Mouse (Mus musculus) myocyte (in vitro differentiated cells): Measurements from ENCODE around the gene Omd. TPM values are rescaled to one million over a fixed set of nuclear protein-coding genes. Genes with fewer than 3 reads are reported as not detected.
A peak's percentile ranks its signal among the peaks of the same experiment; 100 is the strongest.

ENCODE experiments used
- H3K27me3 ChIP-seq: one replicate; pipeline ENCODE4 v1.6.1; 2011; ENCODE audit not compliant: control insufficient read depth, insufficient read depth, insufficient read length
- H3K36me3 ChIP-seq: one replicate; pipeline ENCODE4 v1.6.1; 2011; ENCODE audit not compliant: control insufficient read depth, insufficient read depth
- H3K4me2 ChIP-seq: one replicate; pipeline ENCODE4 v1.6.1; 2011; ENCODE audit warnings: low read depth, control low read depth
- H3K4me3 ChIP-seq: one replicate; pipeline ENCODE4 v1.5.1; 2011; ENCODE audit warnings: mild to moderate bottlenecking, control low read depth, moderate library complexity
- H3K79me2 ChIP-seq: one replicate; pipeline ENCODE4 v1.6.1; 2011; ENCODE audit not compliant: control insufficient read depth, insufficient read depth
- H3ac ChIP-seq: one replicate; pipeline ENCODE4 v1.6.1; 2011; ENCODE audit not compliant: control insufficient read depth, insufficient read length
- CEBPB ChIP-seq: IDR thresholded peaks from 2 replicates; pipeline ENCODE4 v1.6.1; 2011; ENCODE audit warnings: mild to moderate bottlenecking, moderate library complexity; ENCODE audit not compliant: poor library complexity, insufficient read depth, severe bottlenecking
- E2F4 ChIP-seq: IDR thresholded peaks from one replicate; pipeline ENCODE4 v1.6.1; 2011; ENCODE audit warnings: mild to moderate bottlenecking, control low read depth, moderate library complexity; ENCODE audit not compliant: insufficient read depth
- MAX ChIP-seq: IDR thresholded peaks from one replicate; pipeline ENCODE4 v1.6.1; 2011; ENCODE audit warnings: low read depth, mild to moderate bottlenecking, control low read depth
- MYOD1 ChIP-seq, 3 experiments: IDR thresholded peaks; one replicate each; pipeline ENCODE4 v1.6.1; 2011; ENCODE audit warnings: control low read depth in 2 of 3, low read depth in 2 of 3, mild to moderate bottlenecking in 2 of 3, moderate library complexity in 1 of 3; ENCODE audit not compliant: insufficient read length in 2 of 3, control insufficient read depth in 1 of 3
- MYOG ChIP-seq, 3 experiments: IDR thresholded peaks; one replicate each; pipeline ENCODE4 v1.6.1; 2011; ENCODE audit warnings: control low read depth in 2 of 3, low read depth in 2 of 3, mild to moderate bottlenecking in 2 of 3; ENCODE audit not compliant: insufficient read length in 2 of 3, control insufficient read depth in 1 of 3, insufficient read depth in 1 of 3
- POLR2A ChIP-seq: IDR thresholded peaks from one replicate; pipeline ENCODE4 v1.6.1; 2011; ENCODE audit warnings: low read depth, mild to moderate bottlenecking, control low read depth, moderate library complexity; ENCODE audit not compliant: insufficient read length
- POLR2AphosphoS2 ChIP-seq: IDR thresholded peaks from one replicate; pipeline ENCODE4 v1.6.1; 2011; ENCODE audit warnings: low read depth, control low read depth; ENCODE audit not compliant: insufficient read length
- REST ChIP-seq: IDR thresholded peaks from one replicate; pipeline ENCODE4 v1.6.1; 2011; ENCODE audit warnings: mild to moderate bottlenecking, control low read depth, moderate library complexity; ENCODE audit not compliant: insufficient read depth, insufficient read length
- SRF ChIP-seq: IDR thresholded peaks from one replicate; pipeline ENCODE4 v1.6.1; 2011; ENCODE audit warnings: low read depth; ENCODE audit not compliant: control insufficient read depth, insufficient read length
- TCF12 ChIP-seq: IDR thresholded peaks from one replicate; pipeline ENCODE4 v1.6.1; 2011; ENCODE audit warnings: mild to moderate bottlenecking, control low read depth; ENCODE audit not compliant: poor library complexity, insufficient read depth, severe bottlenecking
- TCF3 ChIP-seq: IDR thresholded peaks from one replicate; pipeline ENCODE4 v1.6.1; 2011; ENCODE audit warnings: low read depth, control low read depth; ENCODE audit not compliant: insufficient read length
- USF1 ChIP-seq: IDR thresholded peaks from one replicate; pipeline ENCODE4 v1.6.1; 2011; ENCODE audit warnings: low read depth, mild to moderate bottlenecking, control low read depth, moderate library complexity
- polyA plus RNA-seq: library from polyadenylated mRNA; unstranded; fragments of >200 nt; fragmentation: generic; extraction: Trizol; gene quantifications from one replicate; pipeline ENCODE4 v1.2.1, GENCODE M21; 2012; ENCODE audit warnings: missing spikeins

The Omd gene
- polyA plus RNA-seq, 1 experiment = 0.14 TPM

DNA sequence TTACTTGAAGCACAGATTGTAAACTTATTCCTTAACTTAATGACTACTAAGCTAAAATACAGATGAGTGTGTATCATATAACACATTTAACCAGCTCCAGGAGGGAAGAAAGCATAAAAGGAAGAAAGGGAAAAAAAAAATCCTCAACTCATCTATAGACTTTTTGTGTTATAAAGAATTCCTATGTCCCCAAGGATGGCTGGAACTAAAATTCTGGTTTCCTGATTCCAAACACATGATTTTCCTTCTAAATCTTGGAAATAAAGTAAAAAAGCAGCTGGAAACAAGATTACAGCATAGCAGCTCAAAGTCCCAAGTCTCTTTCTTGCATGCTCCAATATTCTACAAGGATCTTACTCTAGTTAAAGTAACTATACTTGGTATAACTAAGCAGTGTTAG lies 21.3 kb downstream of the Omd start:
- Histone ChIP-seq H3K36me3 (no peaks in the 10 kb centered on the region), H3K27me3 (no peaks in the 10 kb centered on the region), H3K4me3 (no peak overlapping the region), H3K4me2 (no peak overlapping the region), H3K79me2 (peaks cover 9% of the 10 kb centered on the region), H3ac (no peak overlapping the region)
- TF ChIP-seq POLR2AphosphoS2 (no peak), TCF3 (no peak), MYOG (IDR thresholded peaks at IDR 0.05; ENCODE audit: control insufficient read depth in 1 of 3, insufficient read depth in 1 of 3, insufficient read length in 2 of 3, low read depth in 2 of 3) (no peak), POLR2A (no peak)

DNA sequence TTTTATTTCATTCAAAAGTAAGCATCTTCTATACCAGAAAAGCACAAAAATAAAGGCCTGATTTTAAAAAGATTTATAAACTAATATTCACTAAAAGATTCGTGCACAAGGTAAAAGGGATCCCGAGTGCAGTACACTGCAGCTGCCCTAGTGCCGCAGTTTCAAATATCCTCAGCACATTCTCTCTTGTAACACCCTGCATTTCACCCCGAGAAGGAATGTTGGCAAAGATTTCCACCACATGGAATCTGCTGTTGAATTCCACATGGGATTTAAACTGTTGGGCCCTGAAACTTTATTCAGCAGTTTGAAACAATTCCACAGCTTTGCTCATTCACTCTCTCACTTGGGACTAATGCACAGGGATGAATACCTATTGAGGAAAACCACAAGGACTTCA lies 25.5 kb downstream of the Omd start, which contains the start of gene Ogn:
Gene Ogn (plus strand): TSS at position 333 of the 400 bp plus-strand sequence.
- H3K79me2 ChIP-seq = peaks cover 21% of the 10 kb centered on the region
- H3K36me3 ChIP-seq = peaks cover 16% of the 10 kb centered on the region
- TF ChIP-seq MAX (peak; percentile 56), SRF (no peak), USF1 (no peak), TCF3 (no peak), TCF12 (peak; percentile 6), REST (no peak), MYOG (IDR thresholded peaks at IDR 0.05; ENCODE audit: control insufficient read depth in 1 of 3, insufficient read depth in 1 of 3, insufficient read length in 2 of 3, low read depth in 2 of 3) (peak in 2 of 3 experiments; percentile 35 to 47), MYOD1 (IDR thresholded peaks at IDR 0.05; ENCODE audit: control insufficient read depth in 1 of 3, insufficient read length in 2 of 3, low read depth in 2 of 3) (peak in 2 of 3 experiments; percentile 41 to 68), CEBPB (no peak), E2F4 (no peak), POLR2A (no peak), POLR2AphosphoS2 (no peak)
- H3ac ChIP-seq = no peak within 1 kb of the TSS
- H3K4me2 ChIP-seq = peak within 1 kb of the TSS; percentile 78
- no peaks in the 10 kb centered on the region for H3K27me3 ChIP-seq
- H3K4me3 ChIP-seq = peak within 1 kb of the TSS; percentile 22

DNA sequence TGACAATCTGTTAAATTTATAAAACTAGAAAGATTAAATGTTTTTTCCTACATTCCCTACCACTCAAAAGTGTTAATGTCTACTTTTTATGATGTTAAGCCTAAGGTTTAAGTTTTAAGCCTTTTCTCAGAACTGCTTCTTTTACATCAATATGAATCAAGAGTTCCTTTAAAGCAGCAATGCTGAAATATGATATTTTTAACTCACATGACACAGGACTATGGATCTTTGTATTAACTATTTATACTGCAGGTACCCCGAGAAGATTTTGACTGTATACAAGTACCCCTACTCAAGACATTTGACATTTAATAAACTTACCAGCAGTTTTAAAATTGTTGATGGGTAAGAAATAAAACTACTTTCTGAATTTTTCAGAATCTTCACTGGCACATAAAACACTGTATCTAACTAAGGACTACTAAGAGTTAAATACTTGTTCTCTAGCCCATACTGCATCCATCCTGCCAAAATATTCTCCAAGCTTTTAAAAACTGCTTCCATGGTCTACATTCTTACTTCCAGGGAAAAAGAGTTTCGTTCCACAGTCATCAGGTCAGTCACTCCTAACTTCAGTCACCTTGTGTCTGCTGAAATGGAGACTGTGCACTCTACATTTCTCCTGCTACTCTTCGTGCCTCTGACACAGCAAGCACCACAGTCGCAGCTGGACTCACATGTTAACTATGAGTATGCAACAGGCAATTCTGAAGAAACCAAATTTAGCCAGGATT lies 26.5 kb downstream of the Omd start:
- Histone ChIP-seq H3K36me3 (peaks cover 16% of the 10 kb centered on the region), H3K27me3 (no peaks in the 10 kb centered on the region), H3K79me2 (peaks cover 21% of the 10 kb centered on the region), H3K4me2 (peak overlapping the region; percentile 78), H3ac (no peak overlapping the region), H3K4me3 (peak overlapping the region; percentile 22)
- TF ChIP-seq TCF3 = no peak
- no peak for TF ChIP-seq E2F4
- no peak for TF ChIP-seq SRF
- TF ChIP-seq REST = no peak

DNA sequence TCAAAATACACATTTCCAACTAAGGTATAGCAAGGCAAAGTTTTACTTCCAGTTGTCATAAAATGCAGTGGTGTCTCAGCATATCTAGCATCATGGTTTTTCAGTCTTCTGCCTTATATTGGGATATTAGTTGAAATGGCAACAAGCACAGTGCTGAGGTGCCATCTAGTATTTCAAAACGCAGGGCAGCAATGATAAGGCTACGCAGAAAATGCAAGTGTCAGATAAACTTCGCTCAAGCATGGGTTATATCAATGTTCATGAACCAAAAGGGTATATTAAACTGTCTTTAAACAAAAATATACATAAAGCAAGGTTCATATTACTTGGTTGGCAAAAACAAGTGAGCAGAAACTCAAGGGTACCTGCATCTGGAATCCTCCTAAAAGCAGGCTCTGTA lies 34.8 kb downstream of the Omd start:
- no peak overlapping the region for H3K4me3 ChIP-seq
- no peak for TF ChIP-seq MYOD1 (IDR thresholded peaks at IDR 0.05; ENCODE audit: control insufficient read depth in 1 of 3, insufficient read length in 2 of 3, low read depth in 2 of 3)
- no peak for TF ChIP-seq CEBPB
- TF ChIP-seq MAX = no peak
- no peak for TF ChIP-seq SRF
- TF ChIP-seq E2F4 = no peak
- TF ChIP-seq REST = no peak
- no peak for TF ChIP-seq USF1
- no peak for TF ChIP-seq POLR2AphosphoS2
- no peak for TF ChIP-seq TCF12
- TF ChIP-seq MYOG (IDR thresholded peaks at IDR 0.05; ENCODE audit: control insufficient read depth in 1 of 3, insufficient read depth in 1 of 3, insufficient read length in 2 of 3, low read depth in 2 of 3) = no peak
- no peak for TF ChIP-seq TCF3
- no peak overlapping the region for H3ac ChIP-seq
- peaks cover 4% of the 10 kb centered on the region for H3K79me2 ChIP-seq
- no peak overlapping the region for H3K4me2 ChIP-seq
- H3K27me3 ChIP-seq = no peaks in the 10 kb centered on the region
- peaks cover 17% of the 10 kb centered on the region for H3K36me3 ChIP-seq

DNA sequence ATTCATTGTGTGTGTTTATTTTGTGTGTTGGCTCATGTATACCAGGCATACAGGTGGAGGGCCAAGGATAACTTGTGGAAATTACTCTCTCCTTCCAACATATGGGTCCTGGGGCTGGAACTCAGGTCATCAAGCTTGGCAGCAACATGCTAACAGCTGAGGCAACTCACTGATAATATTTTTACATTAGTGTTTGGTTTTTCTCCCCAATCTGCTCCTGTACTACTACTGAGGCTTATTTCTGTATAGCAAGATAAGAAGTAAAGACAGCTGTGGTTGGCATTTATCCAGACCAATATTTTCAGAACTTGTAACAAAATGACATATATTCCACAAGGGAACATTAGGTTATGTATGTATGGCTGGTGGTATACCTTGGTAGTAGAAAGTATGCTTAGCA lies 36.1 kb downstream of the Omd start:
- H3K4me3 ChIP-seq = no peak overlapping the region
- TF ChIP-seq TCF12 (no peak), TCF3 (no peak), POLR2AphosphoS2 (no peak), MYOG (IDR thresholded peaks at IDR 0.05; ENCODE audit: control insufficient read depth in 1 of 3, insufficient read depth in 1 of 3, insufficient read length in 2 of 3, low read depth in 2 of 3) (no peak), MYOD1 (IDR thresholded peaks at IDR 0.05; ENCODE audit: control insufficient read depth in 1 of 3, insufficient read length in 2 of 3, low read depth in 2 of 3) (no peak), SRF (no peak), USF1 (no peak), MAX (no peak), CEBPB (no peak), E2F4 (no peak)

More for the DNA sequence above, 36.1 kb downstream of the Omd start:
- Histone ChIP-seq H3K79me2 (peaks cover 4% of the 10 kb centered on the region), H3K36me3 (peaks cover 12% of the 10 kb centered on the region), H3ac (no peak overlapping the region), H3K27me3 (no peaks in the 10 kb centered on the region), H3K4me2 (no peak overlapping the region)
